Mouse (Mus musculus): ENCODE data around the gene Nr1h2.

Nr1h2 gene

GRCm38 (mm10) chr7:44552141-44552908 is 1.4 kb downstream of the Nr1h2 start:
- intact Hi-C loops (cut with DNase I): no loop called here

DNA sequence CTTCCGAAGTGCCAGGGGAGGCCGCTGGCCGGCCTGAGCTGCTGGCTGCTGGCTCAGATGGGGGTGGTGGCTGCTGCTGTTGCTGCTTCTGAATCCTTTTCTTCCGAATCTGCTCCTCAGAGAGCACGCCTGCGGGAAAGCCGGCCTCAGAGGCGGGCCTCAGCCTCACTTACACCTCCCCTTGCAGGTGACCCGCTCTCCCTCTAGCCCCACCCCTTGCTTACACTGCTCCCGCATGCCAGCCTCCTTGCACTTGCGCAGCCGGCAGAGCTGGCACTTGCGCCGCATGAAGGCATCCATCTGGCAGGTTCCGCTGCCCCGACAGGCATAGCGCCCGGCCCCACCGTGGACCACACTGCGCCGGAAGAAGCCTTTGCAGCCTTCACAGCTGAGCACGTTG is 2.0 kb downstream of the Nr1h2 start:
- intact Hi-C loops (cut with DNase I): no loop called here

GRCm38 (mm10) chr7:44551301-44551700 is 2.5 kb downstream of the Nr1h2 start:
- intact Hi-C loops (cut with DNase I): no loop called here

DNA sequence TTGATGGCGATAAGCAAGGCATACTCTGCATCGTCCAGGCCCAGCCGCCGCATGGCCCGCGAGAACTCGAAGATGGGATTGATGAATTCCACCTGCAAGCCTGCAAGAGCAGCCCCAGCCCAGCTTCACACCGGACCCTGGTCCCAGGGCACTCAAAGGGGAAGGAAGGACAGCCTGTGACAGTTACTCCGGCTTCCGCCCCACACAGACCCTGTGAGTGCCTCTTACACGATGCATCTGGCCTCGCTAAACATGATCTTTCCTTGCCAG is 3.4 kb downstream of the Nr1h2 start:
- intact Hi-C loops (cut with DNase I): no loop called here

DNA sequence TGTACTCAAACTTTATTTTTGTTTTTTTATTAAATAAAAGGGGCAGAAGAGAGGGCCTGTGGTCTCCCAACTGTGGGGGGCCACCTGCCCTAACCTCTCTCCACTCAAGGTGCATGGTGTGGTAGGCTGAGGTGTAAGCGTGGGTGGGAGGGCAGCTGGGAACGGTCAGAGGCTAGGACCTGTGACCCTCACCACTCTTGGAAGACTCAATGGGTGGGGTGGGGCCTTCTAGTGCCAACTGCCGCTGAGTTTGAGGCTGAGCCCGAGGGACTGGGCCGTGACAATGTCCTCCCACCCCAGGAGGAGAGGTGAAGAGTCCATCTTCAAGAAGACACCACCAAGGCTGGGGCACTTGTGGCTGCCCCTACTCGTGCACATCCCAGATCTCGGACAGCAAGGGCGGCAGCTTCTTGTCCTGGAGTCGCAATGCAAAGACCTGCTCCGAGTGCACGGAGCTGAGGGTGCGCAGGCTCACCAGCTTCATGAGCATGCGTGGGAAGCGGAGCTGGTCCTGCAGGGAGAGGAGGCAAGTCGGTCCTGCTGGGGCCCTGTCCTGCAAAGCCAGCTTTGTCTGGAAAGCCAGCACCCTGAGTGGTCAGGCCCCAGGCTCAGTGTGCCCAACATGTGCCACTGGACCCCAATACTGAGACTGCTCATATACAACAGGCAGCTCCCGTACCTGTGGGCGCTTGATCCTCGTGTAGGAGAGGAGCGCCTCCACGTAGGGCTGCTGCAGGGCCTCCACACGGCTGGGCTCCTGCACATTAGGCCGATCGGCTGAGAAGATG is 3.9 kb downstream of the Nr1h2 start:
- intact Hi-C loops (cut with DNase I): no loop called here

- intact Hi-C loops (cut with DNase I): no loop called here
These were observed 5.2 kb downstream of the Nr1h2 start, which contains the start of gene Pold1 for GRCm38 (mm10) chr7:44548497-44549087. TSS of gene Pold1 (minus strand) at chr7:44548849.

- intact Hi-C loops (cut with DNase I): no loop called here
These were observed 6.0 kb downstream of the Nr1h2 start for GRCm38 (mm10) chr7:44547725-44548124.

GRCm38 (mm10) chr7:44547041-44547440 is 6.7 kb downstream of the Nr1h2 start:
- intact Hi-C loops (cut with DNase I): no loop called here

DNA sequence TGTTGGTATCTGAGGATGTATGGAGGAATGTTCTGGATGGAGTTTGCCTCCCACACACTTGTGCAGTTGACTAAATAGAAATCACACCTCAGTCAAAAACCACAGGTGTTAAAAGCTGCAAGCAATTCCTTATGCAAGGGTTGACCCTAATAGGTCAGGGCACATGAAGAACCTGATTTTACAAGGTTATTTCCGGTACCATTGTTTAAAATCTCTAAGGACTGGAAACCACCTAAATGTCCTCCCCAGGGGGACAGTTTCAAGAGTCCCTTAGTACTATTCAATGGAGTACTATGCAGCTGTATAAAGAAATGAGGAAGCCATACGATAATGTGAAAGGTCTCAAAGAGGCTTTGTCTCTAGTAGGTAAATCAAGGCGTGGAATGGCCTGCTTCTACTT is 7.5 kb downstream of the Nr1h2 start:
- intact Hi-C loops (cut with DNase I): no loop called here

GRCm38 (mm10) chr7:44543071-44543470 is 10.7 kb downstream of the Nr1h2 start:
- intact Hi-C loops (cut with DNase I): no loop called here

DNA sequence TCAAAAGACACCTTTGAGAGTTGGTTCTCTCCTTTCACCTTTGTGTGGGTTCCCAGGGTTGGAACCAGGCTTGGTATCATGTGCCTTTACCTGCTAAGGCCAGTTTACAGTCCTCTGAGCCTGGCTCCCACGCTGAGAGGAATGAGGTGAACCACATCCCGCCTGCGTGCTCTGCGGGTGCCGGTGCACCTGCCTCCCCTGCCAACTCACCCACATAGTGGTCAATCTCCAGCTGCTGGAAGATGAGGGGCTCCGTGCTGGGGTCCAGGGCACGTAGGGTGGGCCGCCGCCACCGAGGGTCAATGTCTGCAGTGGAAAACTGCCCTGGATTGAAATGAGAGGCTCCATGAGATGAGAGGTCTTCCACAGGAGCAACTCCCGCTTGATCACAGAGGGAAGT is 11.2 kb downstream of the Nr1h2 start:
- intact Hi-C loops (cut with DNase I): no loop called here

DNA sequence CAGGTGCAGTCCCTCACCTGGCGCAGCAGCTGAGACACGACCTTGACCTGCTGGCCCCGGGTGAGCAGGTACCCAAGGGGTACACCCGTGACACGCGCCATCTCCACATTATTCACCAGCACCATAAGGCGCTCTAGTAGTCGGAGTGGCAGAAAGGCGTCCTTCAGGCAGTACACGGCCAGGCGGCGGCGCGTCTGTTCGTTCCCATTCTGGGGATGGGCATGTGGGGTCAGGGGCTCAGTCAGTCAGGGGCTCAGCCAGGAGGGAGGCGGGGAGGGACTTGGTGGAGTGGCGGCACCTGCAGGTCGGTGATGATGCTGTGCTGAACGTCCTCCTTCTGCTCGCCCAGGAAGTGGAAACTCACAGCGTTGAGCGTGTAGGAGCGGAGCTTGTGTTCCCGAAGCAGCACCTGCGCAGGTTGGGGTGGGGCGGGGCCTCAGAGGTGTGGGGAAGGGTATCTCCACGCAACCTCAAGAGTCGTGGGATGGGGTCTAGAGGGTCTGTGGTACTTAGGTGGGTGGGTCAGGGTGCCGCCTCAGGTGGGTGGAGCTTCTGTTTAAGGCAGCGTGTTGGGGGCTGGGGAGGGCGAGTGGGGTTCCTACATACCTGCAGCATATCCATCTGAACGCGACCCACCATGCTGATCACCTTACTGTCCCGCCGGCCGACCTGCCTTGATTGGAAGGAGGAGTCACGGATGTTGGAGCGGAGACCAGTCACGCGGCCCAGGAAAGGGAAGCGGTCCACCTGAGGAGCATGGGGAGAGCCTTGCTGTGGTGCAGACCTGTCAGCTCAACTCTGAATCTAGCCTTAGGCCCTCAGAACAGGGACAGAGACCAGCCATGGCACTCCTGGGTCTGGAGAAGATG is 14.8 kb downstream of the Nr1h2 start:
- intact Hi-C loops (cut with DNase I): no loop called here

DNA sequence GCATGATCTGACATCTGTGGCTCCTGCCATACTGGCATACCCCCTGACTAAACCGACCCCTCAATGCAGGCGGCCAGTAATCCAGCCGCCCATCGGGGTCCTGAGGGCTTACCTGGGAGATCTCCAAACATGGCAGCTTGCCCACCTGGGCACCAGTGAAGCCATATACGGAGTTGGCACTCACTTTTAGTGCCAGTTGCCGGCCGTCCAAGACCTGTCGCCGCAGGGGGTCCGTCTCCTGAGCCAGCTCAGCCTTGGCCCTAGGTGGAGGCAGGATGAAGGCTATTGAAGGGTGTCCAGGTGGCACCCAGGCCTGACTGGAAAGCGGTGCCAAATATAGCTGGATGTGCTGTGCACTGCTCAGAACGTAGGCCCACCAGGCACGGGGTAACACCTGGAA is 16.3 kb downstream of the Nr1h2 start:
- intact Hi-C loops (cut with DNase I): no loop called here

DNA sequence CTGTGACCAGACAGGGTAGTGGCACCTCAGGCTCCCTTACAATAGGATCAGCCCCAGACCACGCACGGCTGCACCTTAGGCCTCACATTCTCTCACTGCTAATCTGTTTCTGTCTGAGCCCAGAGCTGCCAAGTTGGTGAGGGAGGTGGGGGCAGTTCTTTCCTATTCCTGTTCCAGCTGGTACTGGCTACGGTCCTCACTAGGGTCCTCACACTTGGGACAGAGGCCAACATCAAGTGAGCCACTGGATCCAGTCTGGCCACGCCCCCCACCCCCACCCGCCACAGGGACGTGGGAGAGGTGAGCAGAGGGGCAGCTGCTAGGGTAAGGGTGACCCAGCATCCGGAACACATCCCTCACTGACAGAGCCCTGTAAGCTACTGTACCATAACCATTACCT is 16.7 kb downstream of the Nr1h2 start:
- intact Hi-C loops (cut with DNase I): no loop called here

DNA sequence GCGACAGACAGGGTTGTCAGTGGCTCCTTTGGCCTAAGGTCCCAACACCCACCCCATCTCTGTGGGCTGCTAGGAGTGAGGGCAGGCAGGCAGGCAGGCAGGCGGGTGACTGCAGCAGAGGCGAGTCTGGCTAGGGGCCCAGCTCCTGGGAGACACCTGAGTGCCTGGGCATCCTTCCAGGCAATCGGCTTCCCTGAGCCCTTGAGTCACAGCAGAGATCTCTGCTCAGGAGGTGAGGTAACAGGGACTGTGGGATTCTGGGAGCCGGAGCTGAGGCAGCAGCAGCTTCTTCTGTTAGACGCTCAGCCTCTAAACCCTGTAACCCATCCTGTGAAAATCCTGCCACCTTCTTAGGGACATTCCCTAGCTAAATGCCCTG is 17.2 kb downstream of the Nr1h2 start:
- intact Hi-C loops (cut with DNase I): no loop called here

- intact Hi-C loops (cut with DNase I): no loop called here
These were observed 17.8 kb downstream of the Nr1h2 start for GRCm38 (mm10) chr7:44535657-44536589.

GRCm38 (mm10) chr7:44534656-44535441 is 18.9 kb downstream of the Nr1h2 start:
- intact Hi-C loops (cut with DNase I): no loop called here

DNA sequence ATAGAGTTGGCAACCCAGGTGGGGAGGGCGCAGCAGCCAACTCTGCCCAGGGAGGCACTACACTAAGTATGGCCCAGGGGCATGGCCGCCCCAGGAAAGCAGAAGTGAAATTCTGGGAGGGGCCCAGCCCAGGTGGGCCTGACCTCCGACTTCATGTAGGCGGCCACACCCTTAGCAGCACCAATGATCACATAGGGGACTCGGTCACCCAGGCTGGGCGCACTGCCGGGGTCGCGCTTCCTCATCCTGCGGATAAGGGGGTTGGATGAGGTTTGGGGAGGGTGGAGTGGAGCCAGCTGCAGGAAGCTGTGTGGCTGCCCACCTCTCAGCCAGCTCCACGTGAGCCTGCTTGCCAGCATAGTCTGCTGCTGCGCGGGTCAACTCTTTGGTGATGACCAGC is 19.5 kb downstream of the Nr1h2 start:
- intact Hi-C loops (cut with DNase I): no loop called here

DNA sequence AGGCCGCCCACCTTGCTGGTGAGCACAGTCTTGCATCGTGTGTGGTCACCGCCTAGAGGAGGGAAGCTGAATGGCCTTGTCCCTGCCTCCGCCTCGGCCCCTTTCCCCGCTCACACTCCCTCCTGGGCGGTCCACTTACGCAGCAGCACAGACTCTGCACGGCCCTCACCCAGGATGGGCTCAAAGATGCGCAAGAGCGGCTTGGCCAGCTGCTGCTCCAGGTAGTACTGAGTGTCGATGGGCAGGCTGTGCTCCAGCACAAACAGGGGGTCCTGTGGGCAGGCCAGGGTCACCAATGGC is 20.1 kb downstream of the Nr1h2 start:
- intact Hi-C loops (cut with DNase I): no loop called here

All from adrenal gland (tissue).